Mouse (Mus musculus): ENCODE measurements around the gene Tpp1. TPM values are rescaled to one million over a fixed set of nuclear protein-coding genes. Genes with fewer than 3 reads are reported as not detected.
A peak's percentile ranks its signal among the peaks of the same experiment; 100 is the strongest.

Tpp1 gene
- polyA plus RNA-seq (2015; fragmentation: Nextera tagmentation; extraction: Ambion mirVana): 69.5 and 73.3 TPM in 2 replicates

DNA sequence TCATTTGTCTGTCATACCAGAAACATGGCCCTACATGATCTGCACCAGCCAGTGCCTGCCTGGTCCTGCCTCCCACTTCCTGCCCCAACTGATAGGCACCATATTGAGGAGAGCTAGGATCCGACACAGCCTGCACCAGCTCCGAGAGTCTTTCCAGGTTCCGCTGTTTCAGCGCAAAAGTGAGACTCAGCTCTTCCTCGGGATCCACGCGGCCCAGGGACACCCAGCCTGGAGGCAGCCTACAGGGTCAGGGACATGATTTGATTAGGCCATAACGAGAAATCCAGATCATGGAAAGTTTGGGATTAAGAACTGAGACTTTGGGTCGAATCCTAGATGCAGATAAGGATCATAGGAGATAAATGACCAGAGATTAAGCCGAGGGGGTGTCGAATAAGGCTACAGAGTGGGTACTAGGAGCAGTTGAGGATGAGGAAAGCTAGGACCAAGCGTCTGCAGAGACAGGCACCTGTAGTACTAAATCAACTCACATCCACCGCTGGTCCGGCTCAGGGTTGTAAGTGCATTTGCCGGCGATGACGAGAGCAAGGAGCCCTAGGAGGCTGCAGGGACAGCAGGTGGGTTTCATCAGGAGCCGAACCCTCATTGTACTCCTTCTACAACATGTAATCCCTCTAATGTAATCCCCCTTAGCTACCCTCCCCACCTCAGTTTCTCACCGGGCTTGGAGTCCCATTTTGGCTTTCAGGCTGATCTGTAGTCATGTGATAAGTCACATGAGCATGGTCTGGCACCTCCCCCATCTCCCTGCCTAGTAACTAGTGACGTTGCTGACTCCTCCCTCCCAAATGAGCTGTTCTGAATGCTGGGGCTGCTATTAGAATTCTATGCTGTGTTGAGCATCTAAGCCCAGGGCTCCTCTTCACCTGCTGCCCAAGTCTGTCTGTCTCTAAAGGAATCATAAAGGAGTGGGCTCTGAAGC, at the start of gene Tpp1:
TSS of gene Tpp1 (minus strand) at position 745 of the 943 bp plus-strand sequence.
- Histone ChIP-seq H3K9me3 (no peaks in the 10 kb centered on the region), H3K4me3 (replicated peaks) (peak within 1 kb of the TSS; percentile 68), H3K9ac (peak within 1 kb of the TSS; percentile 60), H3K4me1 (peaks cover 5% of the 10 kb centered on the region), H3K27ac (peak within 1 kb of the TSS; percentile 65), H3K4me2 (peak within 1 kb of the TSS; percentile 79), H3K27me3 (replicated peaks) (no peaks in the 10 kb centered on the region), H3K36me3 (peaks cover 38% of the 10 kb centered on the region)
- peak; percentile 93 for ATAC-seq (ENCODE audit: insufficient read depth, low FRiP score, low read depth)
- WGBS: 21% methylated on average over 20 of the region's 20 CpGs

DNA sequence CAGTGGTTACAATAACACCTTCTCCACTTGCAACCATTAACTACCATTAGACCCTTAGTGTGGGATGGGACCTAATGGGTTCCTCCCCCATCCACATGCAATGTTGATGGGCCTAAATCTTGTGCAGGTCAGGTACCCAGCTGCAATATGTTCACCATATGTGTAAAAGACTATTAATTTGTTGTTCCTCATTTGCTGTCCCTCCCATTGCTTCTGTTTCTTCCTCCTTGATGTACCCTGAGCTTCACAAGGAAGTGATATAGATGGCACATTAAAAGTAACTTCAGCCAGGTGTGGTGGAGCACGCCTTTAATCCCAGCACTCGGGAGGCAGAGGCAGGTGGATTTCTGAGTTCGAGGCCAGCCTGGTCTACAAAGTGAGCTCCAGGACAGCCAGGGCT, 44.9 kb upstream of the Tpp1 start:
- 89% methylated on average over 3 of the region's 3 CpGs for WGBS
- no peak overlapping the region for H3K4me2 ChIP-seq
- ATAC-seq (ENCODE audit: insufficient read depth, low FRiP score, low read depth): no peak
- no peak overlapping the region for H3K9ac ChIP-seq
- no peaks in the 10 kb centered on the region for H3K27me3 ChIP-seq (replicated peaks)
- H3K9me3 ChIP-seq: no peaks in the 10 kb centered on the region
- no peak overlapping the region for H3K4me3 ChIP-seq (replicated peaks)
- H3K36me3 ChIP-seq: no peaks in the 10 kb centered on the region
- no peaks in the 10 kb centered on the region for H3K4me1 ChIP-seq
- H3K27ac ChIP-seq: no peak overlapping the region

DNA sequence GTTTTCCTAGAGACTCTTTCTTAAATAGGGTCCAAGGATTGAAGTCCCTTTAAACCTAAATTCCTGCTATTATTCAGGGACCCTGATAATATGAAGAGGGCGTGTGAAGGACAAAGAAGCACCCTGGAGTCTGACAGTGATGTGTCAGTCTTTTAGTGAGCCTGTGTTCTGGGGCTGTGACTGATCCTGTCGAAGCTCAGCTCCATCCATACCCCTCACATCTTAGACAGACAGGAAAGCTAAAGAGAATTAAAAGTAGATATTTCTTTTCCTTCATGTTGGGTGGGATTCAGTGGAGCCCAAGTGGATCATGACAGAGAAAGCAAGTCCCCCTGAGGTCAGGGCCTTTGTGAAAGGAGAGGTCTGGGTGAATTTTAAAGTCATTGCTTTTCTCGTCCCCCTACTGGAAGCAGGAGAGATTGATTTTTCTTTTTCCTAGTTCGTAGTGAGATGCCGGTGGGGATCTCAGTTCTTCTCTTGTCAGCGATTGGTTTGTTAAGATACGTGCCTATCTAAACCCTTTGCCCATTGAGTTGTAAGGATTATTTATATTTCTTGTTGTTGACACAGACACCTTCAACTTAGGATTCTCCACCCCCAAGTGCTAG, 43.8 kb upstream of the Tpp1 start:
- Histone ChIP-seq H3K27me3 (replicated peaks) (no peaks in the 10 kb centered on the region), H3K36me3 (no peaks in the 10 kb centered on the region), H3K9ac (no peak overlapping the region), H3K4me2 (no peak overlapping the region), H3K9me3 (no peaks in the 10 kb centered on the region), H3K4me1 (no peaks in the 10 kb centered on the region), H3K4me3 (replicated peaks) (no peak overlapping the region), H3K27ac (no peak overlapping the region)
- 33% methylated on average over 7 of the region's 7 CpGs for WGBS
- ATAC-seq (ENCODE audit: insufficient read depth, low FRiP score, low read depth): no peak

DNA sequence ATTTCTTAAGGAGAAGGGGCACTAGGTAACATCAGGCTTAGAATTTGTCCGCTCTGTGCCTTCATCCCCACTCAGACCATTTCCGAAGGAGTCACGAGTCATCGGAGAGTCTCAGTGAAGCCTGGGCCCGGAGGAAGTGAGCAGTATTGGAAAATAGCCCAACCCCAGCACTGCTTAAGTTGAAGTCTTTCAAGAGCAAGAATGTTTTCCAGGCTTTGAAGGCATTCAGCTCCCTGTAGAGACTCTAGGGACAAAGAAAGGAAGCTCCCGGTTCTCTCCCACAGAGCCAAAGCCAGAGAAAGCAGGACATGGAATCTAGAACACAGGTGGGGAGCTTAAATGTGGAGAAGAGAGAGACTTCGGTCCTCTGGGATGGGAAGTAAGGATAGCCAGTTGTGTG, 41.7 kb upstream of the Tpp1 start:
- Histone ChIP-seq H3K36me3 (no peaks in the 10 kb centered on the region), H3K27ac (no peak overlapping the region), H3K9me3 (no peaks in the 10 kb centered on the region), H3K4me3 (replicated peaks) (no peak overlapping the region), H3K4me2 (no peak overlapping the region), H3K9ac (no peak overlapping the region), H3K4me1 (no peaks in the 10 kb centered on the region), H3K27me3 (replicated peaks) (no peaks in the 10 kb centered on the region)
- 77% methylated on average over 7 of the region's 7 CpGs for WGBS
- no peak for ATAC-seq (ENCODE audit: insufficient read depth, low FRiP score, low read depth)

DNA sequence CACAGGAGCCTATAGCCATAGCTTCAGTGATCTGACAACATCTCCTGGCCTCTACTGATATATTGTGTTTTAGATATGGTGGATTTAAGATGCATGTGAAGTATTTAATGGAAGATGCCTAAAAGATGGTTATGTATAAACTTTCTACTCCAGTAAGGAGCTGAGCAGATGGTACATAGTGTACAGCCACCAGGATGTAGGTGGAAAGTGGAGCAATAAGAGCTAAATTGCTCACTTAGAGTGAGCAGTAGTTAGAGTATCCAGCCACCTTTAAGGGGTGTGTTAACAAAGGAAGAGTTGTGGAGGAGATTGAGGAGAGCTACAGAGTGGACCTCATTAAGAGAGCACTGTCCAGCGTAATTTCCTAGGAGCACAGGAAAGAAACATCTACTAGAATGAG, 39.1 kb upstream of the Tpp1 start:
- Histone ChIP-seq H3K9ac (no peak overlapping the region), H3K36me3 (no peaks in the 10 kb centered on the region), H3K27ac (no peak overlapping the region), H3K4me1 (peaks cover 7% of the 10 kb centered on the region; the same call in 1 of the 2 replicates), H3K4me3 (replicated peaks) (no peak overlapping the region), H3K4me2 (no peak overlapping the region), H3K9me3 (no peaks in the 10 kb centered on the region), H3K27me3 (replicated peaks) (no peaks in the 10 kb centered on the region)
- ATAC-seq (ENCODE audit: insufficient read depth, low FRiP score, low read depth): no peak
- WGBS: 76% methylated on average over 1 of the region's 1 CpGs

DNA sequence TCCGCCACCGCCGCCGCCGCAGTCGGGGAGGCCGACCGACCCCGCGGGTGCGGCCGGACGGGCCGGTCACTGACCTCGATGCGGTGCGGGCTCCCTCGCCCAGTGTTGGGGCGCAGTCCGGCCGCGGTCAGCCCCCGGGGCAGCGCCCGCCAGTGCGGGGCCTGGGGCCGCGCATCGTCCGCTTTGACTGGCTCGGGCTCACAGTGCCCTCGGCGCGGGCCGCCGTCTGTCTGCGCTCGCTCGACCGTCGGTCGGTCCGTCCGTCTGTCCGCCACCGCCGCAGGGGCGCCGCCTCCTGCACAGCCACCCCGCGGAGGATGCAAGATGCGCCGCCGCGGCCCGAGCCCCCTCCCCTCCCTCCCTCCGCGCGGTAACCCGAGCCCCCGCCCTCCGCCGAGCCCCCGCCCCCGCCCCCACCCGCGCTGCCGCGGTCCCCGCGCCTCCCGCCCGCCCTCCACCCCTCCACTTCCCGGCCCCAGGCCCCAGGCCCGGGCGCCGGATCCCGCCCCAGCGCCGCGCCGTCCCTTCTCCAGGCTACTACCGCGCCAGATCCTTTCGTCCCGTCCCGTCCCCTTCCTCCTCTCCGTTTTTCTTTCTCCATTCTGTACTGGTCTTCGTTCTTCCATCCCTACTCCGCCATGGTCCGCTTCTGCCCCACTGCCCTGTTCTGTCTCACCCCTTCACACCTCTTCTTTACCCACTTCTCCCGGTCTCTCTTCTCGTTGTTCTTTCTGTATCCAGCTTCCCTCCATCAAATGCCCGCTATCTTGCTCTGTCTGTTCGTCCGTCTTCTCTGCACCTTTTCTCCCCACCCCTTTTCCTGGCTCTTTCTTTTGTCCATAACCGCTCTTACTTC, 35.5 kb upstream of the Tpp1 start, which contains the start of gene Dchs1:
TSS of gene Dchs1 (minus strand) at position 370 of the 856 bp plus-strand sequence.
- under 1% methylated on average over 73 of the region's 97 CpGs for WGBS
- Histone ChIP-seq H3K27me3 (replicated peaks) (no peaks in the 10 kb centered on the region), H3K36me3 (no peaks in the 10 kb centered on the region), H3K9ac (peak within 1 kb of the TSS; percentile 82), H3K4me2 (peak within 1 kb of the TSS; percentile 60), H3K27ac (peak within 1 kb of the TSS; percentile 77), H3K9me3 (no peaks in the 10 kb centered on the region), H3K4me3 (replicated peaks) (peak within 1 kb of the TSS; percentile 75), H3K4me1 (peaks cover 20% of the 10 kb centered on the region)
- ATAC-seq (ENCODE audit: insufficient read depth, low FRiP score, low read depth): peak; percentile 48

DNA sequence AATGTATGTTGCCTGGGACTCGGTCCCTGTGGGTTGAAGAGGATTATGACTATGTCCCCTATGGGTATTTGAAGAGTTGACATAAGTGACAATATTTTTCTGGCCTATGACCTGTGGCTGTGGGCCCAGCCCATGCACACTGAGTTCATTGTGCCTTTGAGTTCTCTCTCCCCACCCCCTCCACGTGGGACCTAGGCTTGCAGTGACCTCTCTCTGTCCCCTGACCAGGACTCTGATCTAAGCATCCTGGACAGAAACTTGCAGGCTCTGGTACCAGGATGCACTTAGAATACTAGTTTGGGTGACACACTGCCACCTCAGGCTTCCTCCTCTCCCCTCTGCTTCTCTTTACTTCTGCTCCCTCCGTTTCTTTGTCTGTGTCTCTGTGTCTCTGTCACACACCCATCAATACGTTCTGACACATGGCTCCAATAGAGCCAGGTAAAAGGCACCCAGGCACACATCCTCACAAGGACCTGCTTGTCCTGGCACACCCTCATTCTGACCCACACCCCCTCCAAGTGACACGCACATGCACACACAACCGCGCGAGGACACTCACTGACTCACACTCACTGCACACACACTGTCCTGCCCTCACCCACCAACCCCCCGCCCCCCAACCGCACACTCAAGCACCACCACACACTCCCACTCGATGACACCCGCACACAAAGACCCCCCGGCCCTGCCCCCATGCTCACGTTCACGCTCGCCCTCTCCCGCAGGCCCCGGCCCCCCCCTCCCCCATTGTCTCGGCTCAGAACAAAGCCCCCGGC, 34.7 kb upstream of the Tpp1 start:
- H3K9ac ChIP-seq: peak overlapping the region; percentile 82
- peak overlapping the region; percentile 60 for H3K4me2 ChIP-seq
- H3K4me3 ChIP-seq (replicated peaks): peak overlapping the region; percentile 75
- no peaks in the 10 kb centered on the region for H3K36me3 ChIP-seq
- peak; percentile 52 for ATAC-seq (ENCODE audit: insufficient read depth, low FRiP score, low read depth)
- WGBS: 7% methylated on average over 20 of the region's 20 CpGs
- H3K4me1 ChIP-seq: peaks cover 20% of the 10 kb centered on the region
- peak overlapping the region; percentile 77 for H3K27ac ChIP-seq
- no peaks in the 10 kb centered on the region for H3K27me3 ChIP-seq (replicated peaks)
- no peaks in the 10 kb centered on the region for H3K9me3 ChIP-seq

DNA sequence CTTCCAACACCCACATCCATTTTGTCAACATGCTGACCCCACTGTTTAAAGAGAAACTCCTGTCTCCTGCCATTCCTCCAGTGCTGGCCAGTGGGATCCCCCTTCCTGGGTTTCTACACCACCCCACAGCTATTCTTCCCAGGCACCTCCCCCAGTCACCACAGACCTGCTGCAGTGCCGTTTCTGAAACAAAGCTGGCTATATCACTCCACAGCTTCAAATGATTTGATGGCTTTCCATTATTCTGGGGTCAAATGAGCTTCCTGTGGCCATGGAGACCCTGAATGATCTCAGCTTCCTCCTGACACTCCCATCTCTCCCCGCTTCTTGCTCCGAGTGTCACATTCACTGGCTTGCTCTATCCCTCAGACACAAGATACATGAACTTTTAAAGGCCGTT, 32.5 kb upstream of the Tpp1 start:
- Histone ChIP-seq H3K36me3 (0 out of 2 replicates have a peak, but pooled peaks cover 4% of the 10 kb centered on the region), H3K27me3 (replicated peaks) (no peaks in the 10 kb centered on the region), H3K9me3 (no peaks in the 10 kb centered on the region), H3K4me1 (peaks cover 20% of the 10 kb centered on the region), H3K9ac (no peak overlapping the region), H3K27ac (no peak overlapping the region), H3K4me3 (replicated peaks) (no peak overlapping the region), H3K4me2 (peak overlapping the region; percentile 22)
- ATAC-seq (ENCODE audit: insufficient read depth, low FRiP score, low read depth): no peak
- WGBS: 31% methylated on average over 4 of the region's 4 CpGs

DNA sequence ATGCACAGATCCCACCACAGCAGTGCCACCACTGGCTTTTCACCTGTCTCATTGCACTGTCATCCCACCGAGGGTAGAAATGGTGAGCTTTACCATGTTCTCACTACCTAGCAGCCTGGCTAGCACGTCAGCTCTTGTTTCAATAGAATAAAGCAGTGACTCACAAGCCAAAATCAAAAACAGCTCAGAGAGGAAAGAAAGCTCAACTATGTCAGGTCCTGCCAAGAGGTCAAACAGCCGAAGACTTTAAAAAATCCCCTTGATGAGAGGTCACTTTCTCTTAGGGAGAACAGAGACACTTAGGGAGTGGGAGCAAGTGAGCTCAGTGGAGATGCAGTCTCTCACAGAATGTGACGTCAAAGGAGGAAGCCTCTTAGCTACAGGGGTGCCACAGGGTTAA, 31.8 kb upstream of the Tpp1 start:
- Histone ChIP-seq H3K4me3 (replicated peaks) (no peak overlapping the region), H3K9ac (no peak overlapping the region), H3K27ac (no peak overlapping the region), H3K4me1 (peaks cover 27% of the 10 kb centered on the region), H3K9me3 (no peaks in the 10 kb centered on the region), H3K4me2 (no peak overlapping the region), H3K27me3 (replicated peaks) (no peaks in the 10 kb centered on the region), H3K36me3 (0 out of 2 replicates have a peak, but pooled peaks cover 4% of the 10 kb centered on the region)
- 47% methylated on average over 4 of the region's 4 CpGs for WGBS
- no peak for ATAC-seq (ENCODE audit: insufficient read depth, low FRiP score, low read depth)

DNA sequence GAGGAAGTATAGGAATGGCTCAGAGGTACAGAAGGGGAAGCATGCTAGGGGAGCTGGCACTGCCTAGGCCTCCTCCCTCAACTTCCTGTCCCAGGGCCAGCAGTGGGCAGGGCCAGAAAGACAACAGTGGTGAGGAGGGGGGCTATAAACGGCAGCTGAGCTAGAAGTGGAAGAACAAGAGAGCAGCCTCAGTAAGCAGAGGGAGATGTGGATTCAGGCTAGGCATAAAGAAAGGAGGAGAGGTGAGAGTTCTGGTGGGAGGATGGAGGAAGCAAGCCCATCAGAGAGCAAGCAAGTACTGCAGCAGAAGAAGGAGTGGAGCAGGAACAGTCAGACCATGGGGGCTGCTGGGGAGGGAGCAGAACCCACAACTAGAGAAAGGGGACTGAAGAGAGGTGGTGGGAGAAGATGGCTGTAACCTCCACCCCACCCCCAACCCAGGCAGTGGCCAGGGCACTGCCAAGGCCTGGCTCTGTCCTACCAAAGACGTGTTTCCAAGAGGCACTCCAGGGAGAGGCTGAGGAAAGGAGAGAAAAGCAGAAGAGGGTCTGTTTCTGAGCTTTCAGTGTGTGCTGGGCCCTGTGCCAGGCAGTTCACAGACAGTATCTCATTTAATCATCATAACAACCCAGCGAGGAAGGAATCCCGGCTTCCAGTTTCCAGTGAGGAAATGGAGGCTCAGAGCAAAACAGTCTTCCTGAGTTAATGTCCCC, 26.7 kb upstream of the Tpp1 start:
- H3K27me3 ChIP-seq (replicated peaks): no peaks in the 10 kb centered on the region

More for the DNA sequence above, 26.7 kb upstream of the Tpp1 start:
- Histone ChIP-seq H3K4me2 (peak overlapping the region; percentile 46), H3K9me3 (no peaks in the 10 kb centered on the region), H3K4me1 (peaks cover 37% of the 10 kb centered on the region), H3K4me3 (replicated peaks) (peak overlapping the region; percentile 26), H3K9ac (no peak overlapping the region), H3K27ac (peak overlapping the region; percentile 96), H3K36me3 (0 out of 2 replicates have a peak, but pooled peaks cover 4% of the 10 kb centered on the region)
- peak; percentile 77 for ATAC-seq (ENCODE audit: insufficient read depth, low FRiP score, low read depth)
- WGBS: 13% methylated on average over 4 of the region's 4 CpGs
